Mouse (Mus musculus): Measurements from ENCODE around the gene Runx1.

Gene Runx1

GRCm38 (mm10) chr16:92825908-92826650 is at the start of gene Runx1:
Gene Runx1, minus strand, starts transcription at chr16:92826149.
- no peak for DNase-seq

- DNase-seq: no peak
Observed at GRCm38 (mm10) chr16:92874015-92874414, 48.1 kb upstream of the Runx1 start.

- no peak for DNase-seq
Observed at GRCm38 (mm10) chr16:92871728-92872127, 45.8 kb upstream of the Runx1 start.

GRCm38 (mm10) chr16:92868550-92868949 is 42.6 kb upstream of the Runx1 start:
- no peak for DNase-seq

GRCm38 (mm10) chr16:92867261-92867935 is 41.4 kb upstream of the Runx1 start:
- no peak for DNase-seq

- DNase-seq: no peak
Observed at GRCm38 (mm10) chr16:92865314-92865713, 39.4 kb upstream of the Runx1 start.

- no peak for DNase-seq
Observed at GRCm38 (mm10) chr16:92864191-92864590, 38.2 kb upstream of the Runx1 start.

GRCm38 (mm10) chr16:92863179-92863578 is 37.2 kb upstream of the Runx1 start:
- DNase-seq: no peak

GRCm38 (mm10) chr16:92862430-92862829 is 36.5 kb upstream of the Runx1 start:
- no peak for DNase-seq

- DNase-seq: no peak
Observed at GRCm38 (mm10) chr16:92861571-92861970, 35.6 kb upstream of the Runx1 start.

- DNase-seq: no peak
Observed at GRCm38 (mm10) chr16:92860649-92861048, 34.7 kb upstream of the Runx1 start.

- DNase-seq: no peak
Observed at GRCm38 (mm10) chr16:92856779-92857178, 30.8 kb upstream of the Runx1 start.

GRCm38 (mm10) chr16:92852276-92852675 is 26.3 kb upstream of the Runx1 start:
- no peak for DNase-seq

- no peak for DNase-seq
Observed at GRCm38 (mm10) chr16:92850416-92850815, 24.5 kb upstream of the Runx1 start.

GRCm38 (mm10) chr16:92847762-92848300 is 21.9 kb upstream of the Runx1 start:
- DNase-seq: no peak

GRCm38 (mm10) chr16:92845244-92846225 is 19.6 kb upstream of the Runx1 start:
- DNase-seq: no peak

GRCm38 (mm10) chr16:92838709-92839108 is 12.8 kb upstream of the Runx1 start:
- no peak for DNase-seq

GRCm38 (mm10) chr16:92831341-92831740 is 5.4 kb upstream of the Runx1 start:
- DNase-seq: no peak

GRCm38 (mm10) chr16:92830479-92830878 is 4.5 kb upstream of the Runx1 start:
- no peak for DNase-seq

- no peak for DNase-seq
Observed at GRCm38 (mm10) chr16:92828308-92828862, 2.4 kb upstream of the Runx1 start.

- no peak for DNase-seq
Observed at GRCm38 (mm10) chr16:92827663-92828307, 1.8 kb upstream of the Runx1 start.

- DNase-seq: no peak
Observed at GRCm38 (mm10) chr16:92826683-92827082, 734 bp upstream of the Runx1 start.
